In genomic region chr14:76179343-76179742, GRCm38 (mm10) we compare ENCODE assay signal across 19 mouse cellular contexts.
DNase-seq lines count a peak whose midpoint lies in the region; ATAC-seq and TF ChIP-seq lines count a peak whose summit lies in the region.
"Had no signal": no experiment of that assay in that cellular context is flagged by ENCODE, and none has a peak within 500 bp of the region (broad histone marks: within the 10 kb centered on the region; RNA-seq: fewer than 3 reads in every experiment).

No protein-coding gene starts in this region.

- H3K4me3 ChIP-seq in midbrain, embryonic 10.5 days: no peak overlapping the region
- no peak overlapping the region for H3K4me3 ChIP-seq in midbrain, embryonic 16.5 days (ENCODE audit: low read depth, low read length)
- H3K4me3 ChIP-seq in thymus, adult 2 months (ENCODE audit: control insufficient read depth, insufficient read depth, low read length): no peak overlapping the region
- H3K4me3 ChIP-seq: left cerebral cortex, adult 2 months; limb, embryonic 10.5 days had no signal

- H3K4me2 ChIP-seq in midbrain, embryonic 16.5 days (ENCODE audit: low read length): no peak overlapping the region

- WGBS in midbrain, embryonic 10.5 days: 86% methylated on average over 6 of the region's 6 CpGs
- WGBS in midbrain, embryonic 16.5 days: 90% methylated on average over 6 of the region's 6 CpGs
- 59% methylated on average over 6 of the region's 6 CpGs for WGBS in thymus, adult 2 months

- H3K9me3 ChIP-seq in midbrain, embryonic 10.5 days (replicated peaks): no peaks in the 10 kb centered on the region
- H3K9me3 ChIP-seq in midbrain, embryonic 16.5 days (replicated peaks; ENCODE audit: control insufficient read depth, low read length, poor library complexity, severe bottlenecking): no peaks in the 10 kb centered on the region
- H3K9me3 ChIP-seq: limb, embryonic 10.5 days had no signal

- H3K27ac ChIP-seq in midbrain, embryonic 10.5 days (replicated peaks): 0 out of 2 replicates have a peak overlapping the region, but pooled peaks have one; percentile 1
- no peak overlapping the region for H3K27ac ChIP-seq in midbrain, embryonic 16.5 days (ENCODE audit: low read length)
- H3K27ac ChIP-seq in thymus, adult 2 months (ENCODE audit: control insufficient read depth, insufficient read depth, low read length): no peak overlapping the region
- H3K27ac ChIP-seq: left cerebral cortex, adult 2 months; limb, embryonic 10.5 days; liver, embryonic 14.5 days had no signal

- H3K27me3 ChIP-seq in midbrain, embryonic 10.5 days (ENCODE audit: low read depth, poor library complexity, severe bottlenecking): no peaks in the 10 kb centered on the region
- no peaks in the 10 kb centered on the region for H3K27me3 ChIP-seq in midbrain, embryonic 16.5 days (ENCODE audit: control insufficient read depth, insufficient read depth, low read depth, low read length)
- H3K27me3 ChIP-seq in thymus, adult 2 months (ENCODE audit: control insufficient read depth, insufficient read depth, low read length): no peaks in the 10 kb centered on the region

- H3K4me1 ChIP-seq in midbrain, embryonic 10.5 days: peaks cover 36% of the 10 kb centered on the region
- H3K4me1 ChIP-seq in midbrain, embryonic 16.5 days (ENCODE audit: control insufficient read depth, insufficient read depth, low read length): peaks cover 12% of the 10 kb centered on the region
- H3K4me1 ChIP-seq in thymus, adult 2 months (replicated peaks; ENCODE audit: control insufficient read depth, insufficient read depth, low read length): no peaks in the 10 kb centered on the region

- peak; percentile 12 for DNase-seq in layer of hippocampus, adult 9-11 months
- no peak for DNase-seq in layer of hippocampus, postnatal 14 days (ENCODE audit: low spot score in 2 of 2)
- no peak for DNase-seq in midbrain, embryonic 10.5 days (ENCODE audit: low spot score)
- peak; percentile 32 for DNase-seq in skeletal muscle tissue, adult 2 months (ENCODE audit: low read depth, low spot score)
- DNase-seq in urinary bladder, adult 2 months (ENCODE audit: low spot score): no peak
- no peak for DNase-seq in thymus, adult 2 months
- DNase-seq: adrenal gland, adult 2 months; cerebellum, postnatal 10 days; heart, postnatal 10 days; kidney, adult 11 months; kidney, postnatal 10 days; midbrain, embryonic 14.5 days; right cerebral cortex, postnatal 25 days; thymus, postnatal 14 days had no signal

- no peaks in the 10 kb centered on the region for H3K36me3 ChIP-seq in midbrain, embryonic 10.5 days
- H3K36me3 ChIP-seq in midbrain, embryonic 16.5 days (ENCODE audit: control insufficient read depth, insufficient read depth, low read length): no peaks in the 10 kb centered on the region
- H3K36me3 ChIP-seq in thymus, adult 2 months (ENCODE audit: control insufficient read depth, insufficient read depth, low read length): no peaks in the 10 kb centered on the region
- H3K36me3 ChIP-seq: limb, embryonic 10.5 days had no signal

- ATAC-seq in midbrain, embryonic 16.5 days: no peak
- ATAC-seq in common myeloid progenitor, adult 5-6 weeks (replicated peaks; ENCODE audit: low read depth, poor library complexity, severe bottlenecking): peak; percentile 93

- no peak for TF ChIP-seq CTCF in thymus, adult 2 months (IDR thresholded peaks at IDR 0.05; ENCODE audit: borderline replicate concordance, control insufficient read depth, extremely low read depth, insufficient read depth, low read length, poor library complexity)

- no peak overlapping the region for H3K9ac ChIP-seq in midbrain, embryonic 16.5 days (ENCODE audit: low read depth, low read length)
- H3K9ac ChIP-seq: liver, embryonic 14.5 days had no signal

- TF ChIP-seq POLR2A in thymus, adult 2 months (IDR thresholded peaks at IDR 0.05; ENCODE audit: control insufficient read depth, extremely low read depth, insufficient read depth, low read length, poor library complexity): no peak

Comparison
In these comparisons a context has a peak if more than half of its experiments do, and no peak if none do; other contexts are left out.
1. DNase-seq: peak in layer of hippocampus, adult 9-11 months (single experiment) and skeletal muscle tissue, adult 2 months (single experiment); none in layer of hippocampus, postnatal 14 days (0 of 2), midbrain, embryonic 10.5 days (single experiment), urinary bladder, adult 2 months (single experiment) and thymus, adult 2 months (single experiment).